Mouse (Mus musculus): Measurements from ENCODE around the gene Rad50. TPM values are rescaled to one million over a fixed set of nuclear protein-coding genes. Genes with fewer than 3 reads are reported as not detected.
A peak's percentile ranks its signal among the peaks of the same experiment; 100 is the strongest.

The Rad50 gene
- total RNA-seq (2021), result 10 to 100 TPM in 1 of 2 experiments, 1 to 10 TPM in 1; 9.0 to 10.5 TPM
- long read RNA-seq, experiment 1, full-length matches to known transcripts, result 2 of 6 reads
- long read RNA-seq, experiment 1, partial matches to known transcripts, result 1 of 6 reads
- long read RNA-seq, experiment 1, other reads (novel, unspliced or antisense), result 3 of 6 reads
- long read RNA-seq, experiment 2, full-length matches to known transcripts, result 4 of 7 reads
- long read RNA-seq, experiment 2, partial matches to known transcripts, result 1 of 7 reads
- long read RNA-seq, experiment 2, other reads (novel, unspliced or antisense), result 2 of 7 reads

GRCm38 (mm10) chr11:53706934-53707717 lies at the start of gene Rad50:
Rad50 (minus strand) TSS chr11:53707319.
- DNase-seq (ENCODE audit: low spot score in 2 of 2), result peak; percentile 83 to 88

- no peak for DNase-seq (ENCODE audit: low spot score in 2 of 2)
These were observed 48.0 kb upstream of the Rad50 start for GRCm38 (mm10) chr11:53755011-53755595.

GRCm38 (mm10) chr11:53749716-53750352 lies 42.7 kb upstream of the Rad50 start:
- no peak for DNase-seq (ENCODE audit: low spot score in 2 of 2)

GRCm38 (mm10) chr11:53749306-53749705 lies 42.2 kb upstream of the Rad50 start:
- no peak for DNase-seq (ENCODE audit: low spot score in 2 of 2)

GRCm38 (mm10) chr11:53748614-53749013 lies 41.5 kb upstream of the Rad50 start:
- no peak for DNase-seq (ENCODE audit: low spot score in 2 of 2)

- no peak for DNase-seq (ENCODE audit: low spot score in 2 of 2)
These were observed 40.9 kb upstream of the Rad50 start for GRCm38 (mm10) chr11:53747985-53748384.

- no peak for DNase-seq (ENCODE audit: low spot score in 2 of 2)
These were observed 38.1 kb upstream of the Rad50 start for GRCm38 (mm10) chr11:53745260-53745659.

- DNase-seq (ENCODE audit: low spot score in 2 of 2), result no peak
These were observed 35.2 kb upstream of the Rad50 start for GRCm38 (mm10) chr11:53742353-53742752.

- DNase-seq (ENCODE audit: low spot score in 2 of 2), result peak; percentile 41 to 69
These were observed 30.4 kb upstream of the Rad50 start for GRCm38 (mm10) chr11:53737573-53737946.

GRCm38 (mm10) chr11:53736771-53737572 lies 29.9 kb upstream of the Rad50 start:
- DNase-seq (ENCODE audit: low spot score in 2 of 2), result peak; percentile 55 to 67

GRCm38 (mm10) chr11:53735682-53736245 lies 28.6 kb upstream of the Rad50 start:
- DNase-seq (ENCODE audit: low spot score in 2 of 2), result peak; percentile 57 to 78

- no peak for DNase-seq (ENCODE audit: low spot score in 2 of 2)
These were observed 28.0 kb upstream of the Rad50 start for GRCm38 (mm10) chr11:53734970-53735681.

- no peak for DNase-seq (ENCODE audit: low spot score in 2 of 2)
These were observed 27.3 kb upstream of the Rad50 start for GRCm38 (mm10) chr11:53734431-53734830.

GRCm38 (mm10) chr11:53733824-53734223 lies 26.7 kb upstream of the Rad50 start:
- DNase-seq (ENCODE audit: low spot score in 2 of 2), result no peak

GRCm38 (mm10) chr11:53732244-53732643 lies 25.1 kb upstream of the Rad50 start:
- no peak for DNase-seq (ENCODE audit: low spot score in 2 of 2)

GRCm38 (mm10) chr11:53731457-53731856 lies 24.3 kb upstream of the Rad50 start:
- DNase-seq (ENCODE audit: low spot score in 2 of 2), result no peak

GRCm38 (mm10) chr11:53720715-53721114 lies 13.6 kb upstream of the Rad50 start, which contains the start of gene Il5:
Il5 (plus strand) TSS chr11:53720794.
- DNase-seq (ENCODE audit: low spot score in 2 of 2), result no peak

- no peak for DNase-seq (ENCODE audit: low spot score in 2 of 2)
These were observed 12.6 kb upstream of the Rad50 start for GRCm38 (mm10) chr11:53719701-53720100.

- no peak for DNase-seq (ENCODE audit: low spot score in 2 of 2)
These were observed 545 bp upstream of the Rad50 start for GRCm38 (mm10) chr11:53707718-53708009.

Data from layer of hippocampus, postnatal 14 days (tissue).